Mouse (Mus musculus) cerebellum, adult 9-10 months (tissue): ENCODE data around the gene Mad2l1bp.

Source experiments
- DNase-seq: peaks from one replicate; pipeline ENCODE4 v3.0.0; 2022

The Mad2l1bp gene

GRCm38 (mm10) chr17:46104487-46104886, 48.9 kb downstream of the Mad2l1bp start:
- DNase-seq, result no peak

- no peak for DNase-seq
These were observed 50.7 kb downstream of the Mad2l1bp start for GRCm38 (mm10) chr17:46102608-46103159.

GRCm38 (mm10) chr17:46101906-46102305, 51.4 kb downstream of the Mad2l1bp start:
- no peak for DNase-seq

- no peak for DNase-seq
These were observed 54.8 kb downstream of the Mad2l1bp start for GRCm38 (mm10) chr17:46098525-46098924.
